Mouse (Mus musculus): ENCODE measurements around the gene Atad3a.
"Not testable (repeated sequence)": the region's sequence is repeated elsewhere in the genome, so short reads cannot be mapped to it uniquely, and the experiment has no call there.

Gene Atad3a

GRCm38 (mm10) chr4:155760613-155761355, at the start of gene Atad3a:
Gene Atad3a, minus strand, starts transcription at chr4:155761093.
- DNase-seq (ENCODE audit: low spot score) = peak; percentile 96

GRCm38 (mm10) chr4:155807841-155808240, 46.9 kb upstream of the Atad3a start:
- no peak for DNase-seq (ENCODE audit: low spot score)

GRCm38 (mm10) chr4:155803340-155804041, 42.6 kb upstream of the Atad3a start:
- peak; percentile 93 for DNase-seq (ENCODE audit: low spot score)

- no peak for DNase-seq (ENCODE audit: low spot score)
Measured at GRCm38 (mm10) chr4:155802741-155803339, 41.9 kb upstream of the Atad3a start, which contains the start of gene Mrpl20. Gene Mrpl20, plus strand, starts transcription at chr4:155802878.

GRCm38 (mm10) chr4:155802075-155802474, 41.2 kb upstream of the Atad3a start:
- no peak for DNase-seq (ENCODE audit: low spot score)

- DNase-seq (ENCODE audit: low spot score) = no peak
Measured at GRCm38 (mm10) chr4:155793730-155794129, 32.8 kb upstream of the Atad3a start.

- DNase-seq (ENCODE audit: low spot score) = no peak
Measured at GRCm38 (mm10) chr4:155791240-155791933, 30.5 kb upstream of the Atad3a start.

- no peak for DNase-seq (ENCODE audit: low spot score)
Measured at GRCm38 (mm10) chr4:155790650-155791161, 29.8 kb upstream of the Atad3a start.

- no peak for DNase-seq (ENCODE audit: low spot score)
Measured at GRCm38 (mm10) chr4:155790021-155790489, 29.2 kb upstream of the Atad3a start, which contains the start of gene Ankrd65. Gene Ankrd65, plus strand, starts transcription at chr4:155790439.

- not testable (repeated sequence) for DNase-seq (ENCODE audit: low spot score)
Measured at GRCm38 (mm10) chr4:155788833-155789232, 27.9 kb upstream of the Atad3a start.

- no peak for DNase-seq (ENCODE audit: low spot score)
Measured at GRCm38 (mm10) chr4:155788300-155788699, 27.4 kb upstream of the Atad3a start.

GRCm38 (mm10) chr4:155785819-155786218, 24.9 kb upstream of the Atad3a start, which contains the start of gene Tmem88b:
Gene Tmem88b, minus strand, starts transcription at chr4:155785874.
- DNase-seq (ENCODE audit: low spot score) = no peak

GRCm38 (mm10) chr4:155785246-155785645, 24.4 kb upstream of the Atad3a start:
- DNase-seq (ENCODE audit: low spot score) = no peak

- DNase-seq (ENCODE audit: low spot score) = peak; percentile 77
Measured at GRCm38 (mm10) chr4:155784081-155784701, 23.3 kb upstream of the Atad3a start.

GRCm38 (mm10) chr4:155783486-155784080, 22.7 kb upstream of the Atad3a start:
- DNase-seq (ENCODE audit: low spot score) = no peak

GRCm38 (mm10) chr4:155780895-155781294, 20.0 kb upstream of the Atad3a start:
- DNase-seq (ENCODE audit: low spot score) = no peak

GRCm38 (mm10) chr4:155779498-155779897, 18.6 kb upstream of the Atad3a start:
- DNase-seq (ENCODE audit: low spot score) = no peak

GRCm38 (mm10) chr4:155777816-155778215, 16.9 kb upstream of the Atad3a start:
- DNase-seq (ENCODE audit: low spot score) = no peak

GRCm38 (mm10) chr4:155776704-155777335, 15.9 kb upstream of the Atad3a start:
- no peak for DNase-seq (ENCODE audit: low spot score)

GRCm38 (mm10) chr4:155775855-155776254, 15.0 kb upstream of the Atad3a start:
- no peak for DNase-seq (ENCODE audit: low spot score)

Data from ovary, postnatal 10 days (tissue).